Mouse (Mus musculus): ENCODE results near the gene Fbll1.

DNA sequence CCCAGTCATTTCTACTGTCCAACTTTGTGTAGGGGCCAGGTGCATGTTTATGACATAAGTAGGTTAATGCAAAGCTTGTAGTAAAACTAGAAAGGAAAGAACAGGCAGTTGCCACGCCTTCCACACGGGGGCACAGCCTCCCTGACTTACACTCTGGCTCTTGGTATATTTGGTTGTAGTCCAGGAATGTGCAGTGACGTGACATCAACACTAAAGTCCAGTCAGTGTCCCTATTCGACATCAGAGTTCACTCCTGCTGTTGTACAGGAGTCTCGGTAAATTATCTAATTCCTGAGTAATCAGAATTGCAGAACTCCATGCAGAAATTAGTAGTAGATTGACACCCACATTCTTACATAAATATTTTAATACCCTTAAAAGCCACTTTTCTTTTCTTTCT is 15.6 kb downstream of the Fbll1 start:
- no peak for TF ChIP-seq CTCF (IDR thresholded peaks at IDR 0.05; ENCODE audit: control insufficient read depth, insufficient read depth, insufficient read length)
- no peak for TF ChIP-seq USF1 (IDR thresholded peaks at IDR 0.05; ENCODE audit: low read depth)
- no peak for TF ChIP-seq MYOD1 (IDR thresholded peaks at IDR 0.05; ENCODE audit: control insufficient read depth, insufficient read length, low read depth)
- TF ChIP-seq FOSL1 (IDR thresholded peaks at IDR 0.05; ENCODE audit: insufficient read depth, low read length, poor library complexity, severe bottlenecking), result no peak
- no peak for TF ChIP-seq CEBPB (IDR thresholded peaks at IDR 0.05; ENCODE audit: low read depth)
